Mouse (Mus musculus): ENCODE measurements around the gene Ly6g5b. TPM values are rescaled to one million over a fixed set of nuclear protein-coding genes. Genes with fewer than 3 reads are reported as not detected.
A peak's percentile ranks its signal among the peaks of the same experiment; 100 is the strongest.

Ly6g5b gene
- polyA plus RNA-seq, 1 experiment = 1.4 TPM

GRCm38 (mm10) chr17:35096597-35096996 lies 18.6 kb downstream of the Ly6g5b start:
- Histone ChIP-seq H3K36me3 (ENCODE audit: control insufficient read depth, insufficient read depth, low read length) (peaks cover 70% of the 10 kb centered on the region), H3K27ac (ENCODE audit: insufficient read depth, low read depth, low read length) (no peak overlapping the region), H3K27me3 (ENCODE audit: control insufficient read depth, insufficient read depth, low read length) (no peaks in the 10 kb centered on the region), H3K4me1 (ENCODE audit: control insufficient read depth, insufficient read depth, insufficient read length, low read length) (peaks cover 14% of the 10 kb centered on the region), H3K4me3 (ENCODE audit: low read depth, low read length) (no peak overlapping the region)
- TF ChIP-seq CTCF (IDR thresholded peaks at IDR 0.05; ENCODE audit: extremely low read depth, insufficient read length, insufficient replicate concordance, low read depth, low read length) = no peak
- TF ChIP-seq POLR2A (IDR thresholded peaks at IDR 0.05; ENCODE audit: low read depth, low read length) = no peak
- WGBS = 92% methylated on average over 12 of the region's 12 CpGs

DNA sequence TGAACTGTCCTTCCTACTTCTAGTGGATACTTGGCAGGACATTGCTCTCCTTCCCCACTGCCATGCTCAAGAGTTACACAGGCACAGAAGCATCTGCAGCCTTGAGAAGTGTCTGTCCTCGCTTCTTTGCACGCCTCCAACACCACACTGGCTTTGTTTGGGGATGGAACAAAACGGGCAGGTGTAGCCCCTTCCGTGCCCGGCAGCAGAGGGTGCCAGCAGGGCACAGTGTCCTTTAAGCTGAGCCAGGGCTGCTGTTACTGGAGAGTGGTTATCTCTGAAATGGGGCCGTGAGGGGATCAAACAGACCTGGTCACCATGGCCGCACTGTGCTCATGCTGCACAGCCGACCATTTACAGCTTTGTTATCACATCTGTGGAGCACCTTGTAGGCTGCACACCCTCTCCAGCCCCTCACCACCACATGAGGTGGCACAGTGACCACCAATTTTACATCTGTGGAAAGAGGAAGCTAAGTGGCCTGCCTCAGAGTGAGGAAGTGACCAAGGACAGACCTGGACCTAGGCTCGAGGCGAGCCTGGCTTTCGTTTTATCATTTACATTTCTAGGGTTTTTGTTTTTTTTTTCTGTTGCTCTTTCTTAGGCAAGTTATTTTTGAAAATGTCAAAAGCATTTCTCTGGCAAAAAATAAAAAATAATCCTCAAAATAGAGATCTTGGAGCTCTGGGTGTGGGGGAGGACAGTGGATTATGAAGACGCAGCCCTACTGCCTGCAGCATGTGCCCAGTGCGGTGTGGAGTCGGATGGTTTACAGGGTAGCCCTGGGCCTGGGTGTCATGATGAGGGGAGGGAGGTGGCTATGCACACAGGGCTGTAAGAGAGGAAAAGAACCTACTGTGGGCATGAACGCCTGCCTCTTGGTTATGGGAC lies 20.5 kb downstream of the Ly6g5b start:
- Histone ChIP-seq H3K27ac (ENCODE audit: insufficient read depth, low read depth, low read length) (no peak overlapping the region), H3K27me3 (ENCODE audit: control insufficient read depth, insufficient read depth, low read length) (no peaks in the 10 kb centered on the region), H3K36me3 (ENCODE audit: control insufficient read depth, insufficient read depth, low read length) (peaks cover 63% of the 10 kb centered on the region), H3K4me1 (ENCODE audit: control insufficient read depth, insufficient read depth, insufficient read length, low read length) (peaks cover 3% of the 10 kb centered on the region), H3K4me3 (ENCODE audit: low read depth, low read length) (no peak overlapping the region)
- TF ChIP-seq POLR2A (IDR thresholded peaks at IDR 0.05; ENCODE audit: low read depth, low read length) = no peak
- no peak for TF ChIP-seq CTCF (IDR thresholded peaks at IDR 0.05; ENCODE audit: extremely low read depth, insufficient read length, insufficient replicate concordance, low read depth, low read length)
- WGBS = 83% methylated on average over 15 of the region's 15 CpGs

DNA sequence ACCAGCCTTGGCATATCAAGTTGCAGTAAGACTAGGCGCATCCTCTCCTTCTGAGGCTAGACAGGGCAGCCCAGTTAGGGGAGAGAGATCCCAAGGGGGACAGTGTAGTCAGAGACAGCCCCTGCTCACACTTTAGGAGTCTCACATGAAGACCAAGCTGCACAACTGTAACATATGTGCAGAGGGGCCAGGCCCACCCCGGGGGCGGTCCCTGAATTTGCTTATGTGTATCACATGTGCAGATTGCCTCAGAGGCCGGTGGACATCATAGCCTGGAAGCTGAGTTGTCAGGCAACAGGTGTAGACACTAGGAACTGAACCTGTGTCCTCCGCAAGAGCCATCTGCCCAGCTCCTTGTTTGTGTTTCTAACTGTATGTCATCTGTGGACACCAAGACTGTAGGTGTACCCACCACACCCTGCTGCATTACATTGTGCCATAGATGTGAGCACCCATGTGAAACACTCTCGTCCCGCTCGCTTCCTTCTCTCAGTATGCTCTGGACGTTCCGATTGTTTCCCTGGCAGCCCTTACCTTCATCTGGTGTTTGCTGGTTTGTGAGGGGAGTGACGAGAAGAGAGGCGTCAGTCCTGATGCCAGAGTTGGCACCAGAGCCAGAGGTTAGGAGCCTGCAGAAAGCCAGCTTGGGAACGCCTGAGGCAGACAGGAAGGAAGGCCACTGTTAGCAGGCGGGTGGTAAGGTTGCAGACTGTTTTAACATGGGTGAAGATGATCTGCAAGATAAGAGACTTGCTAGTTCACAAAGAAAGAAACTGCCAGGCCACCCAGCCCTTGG lies 22.6 kb downstream of the Ly6g5b start:
- 92% methylated on average over 14 of the region's 14 CpGs for WGBS
- no peaks in the 10 kb centered on the region for H3K27me3 ChIP-seq (ENCODE audit: control insufficient read depth, insufficient read depth, low read length)
- no peak for TF ChIP-seq POLR2A (IDR thresholded peaks at IDR 0.05; ENCODE audit: low read depth, low read length)
- TF ChIP-seq CTCF (IDR thresholded peaks at IDR 0.05; ENCODE audit: extremely low read depth, insufficient read length, insufficient replicate concordance, low read depth, low read length) = no peak
- no peak overlapping the region for H3K4me3 ChIP-seq (ENCODE audit: low read depth, low read length)
- no peaks in the 10 kb centered on the region for H3K4me1 ChIP-seq (ENCODE audit: control insufficient read depth, insufficient read depth, insufficient read length, low read length)
- H3K27ac ChIP-seq (ENCODE audit: insufficient read depth, low read depth, low read length) = no peak overlapping the region
- peaks cover 50% of the 10 kb centered on the region for H3K36me3 ChIP-seq (ENCODE audit: control insufficient read depth, insufficient read depth, low read length)

GRCm38 (mm10) chr17:35090166-35090932 lies 24.9 kb downstream of the Ly6g5b start:
- Histone ChIP-seq H3K27me3 (ENCODE audit: control insufficient read depth, insufficient read depth, low read length) (no peaks in the 10 kb centered on the region), H3K27ac (ENCODE audit: insufficient read depth, low read depth, low read length) (peak overlapping the region; percentile 93; the same call in 1 of the 2 replicates), H3K4me3 (ENCODE audit: low read depth, low read length) (peak overlapping the region; percentile 30), H3K36me3 (ENCODE audit: control insufficient read depth, insufficient read depth, low read length) (peaks cover 35% of the 10 kb centered on the region), H3K4me1 (ENCODE audit: control insufficient read depth, insufficient read depth, insufficient read length, low read length) (no peaks in the 10 kb centered on the region)
- TF ChIP-seq POLR2A (IDR thresholded peaks at IDR 0.05; ENCODE audit: low read depth, low read length) = no peak
- no peak for TF ChIP-seq CTCF (IDR thresholded peaks at IDR 0.05; ENCODE audit: extremely low read depth, insufficient read length, insufficient replicate concordance, low read depth, low read length)
- WGBS = 56% methylated on average over 8 of the region's 8 CpGs

DNA sequence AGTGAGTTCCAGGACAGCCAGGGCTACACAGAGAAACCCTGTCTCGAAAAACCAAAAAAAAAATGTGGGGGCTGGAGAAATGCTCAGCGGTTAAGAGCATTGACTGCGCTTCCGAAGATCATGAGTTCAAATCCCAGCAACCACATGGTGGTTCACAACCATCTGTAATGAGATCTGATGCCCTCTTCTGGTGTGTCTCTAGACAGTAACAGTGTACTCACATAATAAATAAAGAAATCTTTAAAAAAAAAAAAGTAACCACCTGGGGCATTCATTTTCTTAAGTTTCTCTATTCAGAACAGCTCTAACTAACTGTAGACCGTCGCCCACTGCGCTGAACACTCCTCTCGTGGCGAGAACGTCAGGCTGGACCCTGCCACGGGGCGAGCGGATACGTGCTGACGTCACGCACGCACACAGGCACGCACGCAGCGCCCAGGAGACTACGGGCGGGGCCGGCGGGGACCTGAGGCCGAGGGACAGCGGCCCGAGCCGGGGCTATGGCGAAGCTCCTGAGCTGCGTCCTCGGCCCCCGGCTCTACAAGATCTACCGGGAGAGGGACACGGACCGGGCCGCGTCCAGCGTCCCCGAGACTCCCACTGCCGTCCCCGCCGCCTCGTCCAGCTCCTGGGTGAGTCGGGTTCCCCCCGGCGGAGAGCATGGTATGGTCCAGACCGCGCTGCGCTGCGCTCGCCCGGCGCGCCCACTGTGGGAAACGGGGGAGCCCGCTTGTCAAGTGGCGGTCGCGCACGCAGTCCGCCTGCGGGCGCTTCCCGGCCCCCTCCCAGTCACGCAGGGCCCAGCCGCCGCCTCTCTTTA lies 26.2 kb downstream of the Ly6g5b start, which contains the start of gene Abhd16a:
Gene Abhd16a (plus strand): TSS at position 439 of the 820 bp plus-strand sequence.
- H3K27ac ChIP-seq (ENCODE audit: insufficient read depth, low read depth, low read length) = peak within 1 kb of the TSS; percentile 93
- TF ChIP-seq POLR2A (IDR thresholded peaks at IDR 0.05; ENCODE audit: low read depth, low read length) (peak; percentile 86), CTCF (IDR thresholded peaks at IDR 0.05; ENCODE audit: extremely low read depth, insufficient read length, insufficient replicate concordance, low read depth, low read length) (no peak)
- 0 out of 2 replicates have a peak, but pooled peaks cover 3% of the 10 kb centered on the region for H3K4me1 ChIP-seq (ENCODE audit: control insufficient read depth, insufficient read depth, insufficient read length, low read length)
- H3K36me3 ChIP-seq (ENCODE audit: control insufficient read depth, insufficient read depth, low read length) = peaks cover 25% of the 10 kb centered on the region
- peak within 1 kb of the TSS; percentile 73 for H3K4me3 ChIP-seq (ENCODE audit: low read depth, low read length)
- H3K27me3 ChIP-seq (ENCODE audit: control insufficient read depth, insufficient read depth, low read length) = no peaks in the 10 kb centered on the region
- WGBS = 2% methylated on average over 64 of the region's 67 CpGs

GRCm38 (mm10) chr17:35088151-35088550 lies 27.1 kb downstream of the Ly6g5b start:
- Histone ChIP-seq H3K27me3 (ENCODE audit: control insufficient read depth, insufficient read depth, low read length) (no peaks in the 10 kb centered on the region), H3K36me3 (ENCODE audit: control insufficient read depth, insufficient read depth, low read length) (peaks cover 20% of the 10 kb centered on the region), H3K4me1 (ENCODE audit: control insufficient read depth, insufficient read depth, insufficient read length, low read length) (peaks cover 6% of the 10 kb centered on the region; the same call in 1 of the 2 replicates), H3K4me3 (ENCODE audit: low read depth, low read length) (no peak overlapping the region), H3K27ac (ENCODE audit: insufficient read depth, low read depth, low read length) (no peak overlapping the region)
- TF ChIP-seq POLR2A (IDR thresholded peaks at IDR 0.05; ENCODE audit: low read depth, low read length) = no peak
- no peak for TF ChIP-seq CTCF (IDR thresholded peaks at IDR 0.05; ENCODE audit: extremely low read depth, insufficient read length, insufficient replicate concordance, low read depth, low read length)
- 43% methylated on average over 2 of the region's 2 CpGs for WGBS

Measured in small intestine, adult 2 months (tissue).